Mouse (Mus musculus): ENCODE results near the gene Cisd2. TPM values are rescaled to one million over a fixed set of nuclear protein-coding genes. Genes with fewer than 3 reads are reported as not detected.
A peak's percentile ranks its signal among the peaks of the same experiment; 100 is the strongest.

Cisd2 gene
- polyA plus RNA-seq, 1 experiment from 2014 or later = 75.3 TPM

DNA sequence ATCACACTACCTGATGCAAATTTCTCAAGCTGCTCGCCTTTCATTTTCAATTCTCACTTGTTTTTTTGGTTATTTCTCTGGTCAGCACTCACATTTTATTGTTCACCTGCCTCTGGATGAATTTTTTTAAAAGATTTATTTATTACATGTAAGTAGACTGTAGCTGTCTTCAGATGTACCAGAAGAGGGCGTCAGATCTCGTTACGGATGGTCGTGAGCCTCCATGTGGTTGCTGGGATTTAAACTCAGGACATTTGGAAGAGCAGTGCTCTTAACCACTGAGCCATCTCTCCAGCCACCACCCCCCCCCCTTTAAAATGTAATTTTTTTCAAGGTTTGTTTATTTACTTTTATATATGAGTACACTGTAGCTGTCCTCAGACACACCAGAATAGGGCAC is 19.9 kb downstream of the Cisd2 start:
- Histone ChIP-seq H3K27ac (no peak overlapping the region), H3K4me3 (no peak overlapping the region), H3K27me3 (ENCODE audit: low read depth, poor library complexity, severe bottlenecking) (no peaks in the 10 kb centered on the region), H3K36me3 (peaks cover 34% of the 10 kb centered on the region), H3K4me1 (no peaks in the 10 kb centered on the region), H3K9me3 (replicated peaks) (no peaks in the 10 kb centered on the region)
- 90% methylated on average over 5 of the region's 5 CpGs for WGBS
- no peak for DNase-seq (ENCODE audit: low spot score)

DNA sequence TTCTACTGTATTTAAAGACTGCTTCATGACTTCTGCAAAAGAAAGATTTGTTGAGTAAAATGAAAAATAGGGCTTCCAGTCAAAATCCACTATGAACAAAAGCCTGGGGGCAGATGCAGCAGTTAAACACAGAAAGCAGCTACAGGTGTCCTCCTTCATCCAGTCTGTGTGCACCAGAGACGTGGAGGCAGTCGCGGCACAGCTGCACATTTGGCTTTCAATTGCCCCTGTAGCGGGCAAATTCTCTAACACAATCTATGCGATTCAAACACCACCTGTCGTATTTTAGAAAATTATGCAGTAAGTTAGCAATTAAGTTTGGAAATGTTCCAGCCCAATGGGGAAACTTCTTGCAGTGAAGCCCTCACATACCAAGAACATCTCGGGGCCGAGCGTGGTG is 20.5 kb downstream of the Cisd2 start:
- Histone ChIP-seq H3K36me3 (peaks cover 29% of the 10 kb centered on the region), H3K27me3 (ENCODE audit: low read depth, poor library complexity, severe bottlenecking) (no peaks in the 10 kb centered on the region), H3K4me3 (no peak overlapping the region), H3K27ac (no peak overlapping the region), H3K9me3 (replicated peaks) (no peaks in the 10 kb centered on the region), H3K4me1 (no peaks in the 10 kb centered on the region)
- DNase-seq (ENCODE audit: low spot score) = no peak
- WGBS = 91% methylated on average over 9 of the region's 9 CpGs

DNA sequence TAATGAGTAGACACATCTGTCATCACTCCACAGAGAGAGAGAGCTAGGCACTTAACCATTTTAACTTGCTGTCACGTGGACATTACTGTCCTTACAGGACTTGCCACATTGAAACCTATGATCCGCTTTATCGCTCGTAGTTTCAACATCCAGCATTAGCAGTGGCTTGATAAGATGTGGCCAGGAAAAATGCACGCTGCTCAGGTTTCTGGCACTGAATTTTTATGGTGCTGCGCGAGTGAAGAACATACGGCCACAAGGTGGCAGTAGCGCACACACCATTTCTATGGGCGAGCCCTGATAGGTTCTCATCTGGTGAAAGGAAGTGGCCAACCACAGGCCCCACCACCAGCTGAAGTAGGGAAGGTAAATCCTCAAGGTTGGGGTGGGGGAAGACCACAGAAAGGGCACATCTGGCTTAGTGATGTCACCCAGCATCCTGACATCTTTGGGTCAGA is 21.5 kb downstream of the Cisd2 start:
- peaks cover 4% of the 10 kb centered on the region for H3K4me1 ChIP-seq
- no peaks in the 10 kb centered on the region for H3K27me3 ChIP-seq (ENCODE audit: low read depth, poor library complexity, severe bottlenecking)
- H3K36me3 ChIP-seq = peaks cover 23% of the 10 kb centered on the region
- DNase-seq (ENCODE audit: low spot score) = peak; percentile 85
- H3K4me3 ChIP-seq = no peak overlapping the region
- 17% methylated on average over 10 of the region's 10 CpGs for WGBS
- no peaks in the 10 kb centered on the region for H3K9me3 ChIP-seq (replicated peaks)
- no peak overlapping the region for H3K27ac ChIP-seq

DNA sequence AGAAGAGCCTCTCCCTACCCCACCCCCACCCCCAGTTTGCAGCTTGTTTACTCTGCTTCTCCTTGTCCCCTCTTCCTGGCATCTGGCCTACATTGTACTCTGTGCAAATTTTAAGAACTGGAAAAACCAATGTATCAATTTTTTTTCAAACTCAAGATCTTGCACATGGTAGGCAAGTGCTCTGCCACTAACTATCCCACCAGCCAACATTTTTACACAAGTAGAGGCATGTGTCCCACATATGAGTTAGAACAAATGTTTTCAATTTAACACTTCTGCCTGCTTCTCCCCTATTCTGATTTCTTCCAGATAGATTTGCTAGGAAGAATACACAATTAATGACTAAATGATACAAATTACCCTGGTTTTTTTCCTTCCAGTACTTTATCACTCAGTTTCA is 26.6 kb downstream of the Cisd2 start:
- no peaks in the 10 kb centered on the region for H3K36me3 ChIP-seq
- H3K27me3 ChIP-seq (ENCODE audit: low read depth, poor library complexity, severe bottlenecking) = no peaks in the 10 kb centered on the region
- no peak overlapping the region for H3K4me3 ChIP-seq
- H3K27ac ChIP-seq = no peak overlapping the region
- no peak for DNase-seq (ENCODE audit: low spot score)
- peaks cover 15% of the 10 kb centered on the region for H3K4me1 ChIP-seq
- no peaks in the 10 kb centered on the region for H3K9me3 ChIP-seq (replicated peaks)

DNA sequence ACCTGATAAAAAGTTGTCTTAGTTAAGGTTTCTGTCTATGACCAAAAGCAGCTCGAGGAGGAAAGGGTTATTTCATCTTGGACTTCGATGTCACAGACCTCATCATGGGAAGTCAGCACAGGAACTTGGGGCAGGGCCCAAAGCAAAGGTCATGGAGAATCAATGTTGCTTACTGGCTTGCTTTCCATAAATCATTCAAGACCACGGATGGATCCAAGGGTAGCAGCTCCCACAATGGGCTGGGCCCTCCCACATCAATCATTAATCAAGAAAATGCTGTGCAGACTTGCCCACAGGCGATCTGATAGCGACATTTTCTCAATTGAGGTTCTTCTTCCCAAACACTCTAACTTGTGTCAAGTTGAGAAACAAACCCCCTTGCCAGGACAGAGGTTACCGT is 27.6 kb downstream of the Cisd2 start:
- no peak for DNase-seq (ENCODE audit: low spot score)
- Histone ChIP-seq H3K4me1 (peaks cover 15% of the 10 kb centered on the region), H3K27me3 (ENCODE audit: low read depth, poor library complexity, severe bottlenecking) (no peaks in the 10 kb centered on the region), H3K9me3 (replicated peaks) (no peaks in the 10 kb centered on the region), H3K4me3 (no peak overlapping the region), H3K27ac (no peak overlapping the region), H3K36me3 (no peaks in the 10 kb centered on the region)
- WGBS = 63% methylated on average over 6 of the region's 6 CpGs

DNA sequence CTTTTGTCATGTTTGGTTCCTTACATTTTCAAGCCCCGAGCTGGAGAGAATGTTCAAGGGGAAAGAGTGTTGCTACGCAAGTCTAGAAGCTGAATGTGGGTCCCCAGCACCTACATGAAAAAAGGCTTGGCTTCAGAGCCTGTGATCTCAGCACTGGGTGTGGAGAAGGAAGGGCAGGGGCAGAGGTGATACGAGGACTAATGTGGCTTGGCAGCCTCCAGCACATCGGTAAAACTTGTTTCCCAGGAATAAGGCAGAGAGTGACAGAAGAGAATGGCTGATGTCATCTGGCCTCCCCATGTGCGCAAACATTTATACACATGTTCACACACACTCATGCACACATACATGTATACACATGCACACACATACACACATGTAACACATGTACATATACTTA is 28.6 kb downstream of the Cisd2 start:
- WGBS = 80% methylated on average over 5 of the region's 5 CpGs
- Histone ChIP-seq H3K4me3 (no peak overlapping the region), H3K9me3 (replicated peaks) (no peaks in the 10 kb centered on the region), H3K36me3 (no peaks in the 10 kb centered on the region), H3K4me1 (peaks cover 15% of the 10 kb centered on the region), H3K27ac (no peak overlapping the region), H3K27me3 (ENCODE audit: low read depth, poor library complexity, severe bottlenecking) (no peaks in the 10 kb centered on the region)
- DNase-seq (ENCODE audit: low spot score) = no peak

DNA sequence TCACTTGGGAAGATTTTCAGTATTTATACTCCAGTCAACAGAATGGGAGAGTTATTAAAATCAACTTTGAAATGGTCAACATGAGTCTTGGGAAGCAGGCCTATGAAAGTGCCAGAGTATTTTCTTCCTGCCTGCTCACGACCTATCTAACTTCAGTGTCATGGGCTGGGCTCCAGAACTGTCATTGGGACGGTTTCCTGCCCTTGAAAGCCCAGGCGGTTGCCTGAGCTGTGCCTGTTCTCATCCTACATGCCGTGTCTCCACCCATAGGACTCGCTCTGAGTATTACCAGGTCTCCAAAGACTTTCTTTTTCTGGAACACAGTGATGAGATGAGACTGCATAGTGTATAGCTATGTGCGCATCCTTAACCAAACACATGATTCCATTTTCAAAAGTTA is 30.5 kb downstream of the Cisd2 start:
- Histone ChIP-seq H3K4me1 (peaks cover 15% of the 10 kb centered on the region), H3K27ac (no peak overlapping the region), H3K36me3 (no peaks in the 10 kb centered on the region), H3K9me3 (replicated peaks) (no peaks in the 10 kb centered on the region), H3K4me3 (no peak overlapping the region), H3K27me3 (ENCODE audit: low read depth, poor library complexity, severe bottlenecking) (no peaks in the 10 kb centered on the region)
- 86% methylated on average over 6 of the region's 6 CpGs for WGBS
- no peak for DNase-seq (ENCODE audit: low spot score)

DNA sequence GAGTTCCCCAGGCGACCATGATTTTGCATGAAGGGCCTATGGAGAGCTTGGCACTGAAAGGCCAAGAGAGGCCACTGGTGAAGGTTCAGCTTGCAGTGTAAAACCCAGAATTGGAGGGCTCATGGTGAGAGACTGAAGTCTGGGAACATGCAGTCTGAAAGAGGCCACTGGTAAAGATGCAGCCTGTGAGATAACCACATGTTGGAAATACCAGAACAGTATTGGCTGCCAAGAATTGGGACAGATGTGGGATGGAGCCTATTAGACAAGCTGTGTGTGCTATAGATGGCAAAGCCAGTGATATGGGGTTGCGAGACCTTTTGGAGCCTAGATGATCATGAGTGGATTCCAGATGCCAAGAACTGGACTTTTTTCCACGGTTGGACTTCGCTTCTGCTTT is 43.9 kb downstream of the Cisd2 start:
- WGBS = 96% methylated on average over 4 of the region's 4 CpGs
- DNase-seq (ENCODE audit: low spot score) = no peak
- H3K27me3 ChIP-seq (ENCODE audit: low read depth, poor library complexity, severe bottlenecking) = no peaks in the 10 kb centered on the region

DNA sequence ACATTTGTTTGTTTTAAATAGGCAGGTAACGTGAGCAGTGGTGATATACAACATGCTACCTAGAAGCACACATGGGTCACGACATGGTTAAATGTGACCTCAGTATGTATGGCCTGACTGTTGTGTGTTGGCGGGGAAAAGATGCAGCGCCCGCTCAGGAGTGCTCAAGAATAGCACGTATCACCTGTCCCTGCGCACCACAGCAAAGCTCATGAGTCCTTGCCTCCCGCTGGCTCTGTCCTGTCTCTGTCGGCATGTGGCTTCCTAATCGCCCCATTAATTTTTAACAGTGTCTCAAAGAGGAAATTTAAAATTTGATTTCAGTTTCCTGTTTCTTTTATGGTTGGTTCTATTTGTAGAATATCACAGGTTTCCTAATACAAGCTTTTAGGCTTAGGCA is 46.3 kb downstream of the Cisd2 start:
- Histone ChIP-seq H3K4me3 (no peak overlapping the region), H3K27me3 (ENCODE audit: low read depth, poor library complexity, severe bottlenecking) (no peaks in the 10 kb centered on the region), H3K36me3 (no peaks in the 10 kb centered on the region), H3K4me1 (no peaks in the 10 kb centered on the region), H3K9me3 (replicated peaks) (no peaks in the 10 kb centered on the region), H3K27ac (no peak overlapping the region)
- no peak for DNase-seq (ENCODE audit: low spot score)
- 86% methylated on average over 10 of the region's 10 CpGs for WGBS

More for the DNA sequence above, 43.9 kb downstream of the Cisd2 start:
- Histone ChIP-seq H3K27ac (no peak overlapping the region), H3K36me3 (no peaks in the 10 kb centered on the region), H3K4me3 (no peak overlapping the region), H3K4me1 (peaks cover 4% of the 10 kb centered on the region), H3K9me3 (replicated peaks) (no peaks in the 10 kb centered on the region)

DNA sequence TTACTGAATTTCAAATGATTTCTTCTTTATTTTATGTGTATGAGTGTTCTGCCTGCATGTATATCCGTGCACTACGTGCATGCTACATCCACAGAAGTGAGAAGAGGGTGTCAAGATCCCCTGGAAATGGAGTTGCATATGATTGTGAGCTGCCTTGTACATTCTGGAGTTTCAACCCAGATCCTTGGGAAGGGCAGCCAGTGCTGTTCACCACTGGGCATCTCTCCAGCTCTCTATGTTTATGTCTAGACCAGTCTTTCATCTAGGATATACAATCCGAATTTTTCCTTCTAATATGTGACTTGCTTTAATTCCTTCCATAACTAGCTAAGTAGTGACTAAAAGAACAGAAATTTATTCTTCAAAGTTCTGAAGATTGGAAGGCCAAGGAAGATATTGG is 47.9 kb downstream of the Cisd2 start:
- DNase-seq (ENCODE audit: low spot score) = no peak

DNA sequence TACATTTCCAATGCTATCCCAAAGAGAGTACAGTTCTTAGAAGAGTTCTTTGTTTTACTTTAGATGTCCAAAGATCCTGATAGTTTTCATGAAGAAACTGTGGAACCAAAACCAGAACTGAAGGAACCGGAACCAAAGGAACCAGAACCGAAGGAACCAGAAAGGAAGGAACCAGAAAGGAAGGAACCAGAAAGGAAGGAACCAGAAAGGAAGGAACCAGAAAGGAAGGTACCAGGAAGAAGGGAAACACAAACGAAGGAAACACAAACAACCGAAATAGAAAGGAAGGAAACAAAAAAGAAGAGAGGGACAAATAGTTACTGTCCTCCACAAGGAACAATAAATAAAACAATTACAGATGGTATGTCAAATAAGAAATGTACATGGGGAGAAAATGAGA is 66.3 kb downstream of the Cisd2 start:
- WGBS = 87% methylated on average over 4 of the region's 4 CpGs
- Histone ChIP-seq H3K27me3 (ENCODE audit: low read depth, poor library complexity, severe bottlenecking) (no peaks in the 10 kb centered on the region), H3K27ac (no peak overlapping the region), H3K4me1 (no peaks in the 10 kb centered on the region), H3K4me3 (no peak overlapping the region), H3K36me3 (no peaks in the 10 kb centered on the region), H3K9me3 (replicated peaks) (no peaks in the 10 kb centered on the region)
- DNase-seq (ENCODE audit: low spot score) = no peak

More for the DNA sequence above, 47.9 kb downstream of the Cisd2 start:
- Histone ChIP-seq H3K36me3 (no peaks in the 10 kb centered on the region), H3K9me3 (replicated peaks) (no peaks in the 10 kb centered on the region), H3K4me1 (no peaks in the 10 kb centered on the region), H3K27me3 (ENCODE audit: low read depth, poor library complexity, severe bottlenecking) (no peaks in the 10 kb centered on the region), H3K4me3 (no peak overlapping the region), H3K27ac (no peak overlapping the region)
- 78% methylated on average over 3 of the region's 3 CpGs for WGBS

Other genes with a start within 250 kb of the Cisd2 start
- 29.9 and 39.5 TPM in 2 replicates for gene Cenpe, start 211.4 kb downstream of the Cisd2 start, polyA plus RNA-seq (2016; fragmentation: Nextera tagmentation; extraction: Ambion mirVana)
- gene Bdh2, start 142.7 kb downstream of the Cisd2 start, polyA plus RNA-seq (2016; fragmentation: Nextera tagmentation; extraction: Ambion mirVana) = 3.6 and 6.1 TPM in 2 replicates
- gene Slc9b2, start 116.2 kb downstream of the Cisd2 start, polyA plus RNA-seq (2016; fragmentation: Nextera tagmentation; extraction: Ambion mirVana) = 3.9 and 4.1 TPM in 2 replicates
- 0.11 and 0.30 TPM in 2 replicates for gene Slc9b1, start 75.9 kb downstream of the Cisd2 start, polyA plus RNA-seq (2016; fragmentation: Nextera tagmentation; extraction: Ambion mirVana)
- gene Ube2d3, start 14.2 kb upstream of the Cisd2 start, polyA plus RNA-seq (2016; fragmentation: Nextera tagmentation; extraction: Ambion mirVana) = 530 and 546 TPM in 2 replicates
- 1.9 and 2.5 TPM in 2 replicates for gene Manba, start 61.7 kb upstream of the Cisd2 start, polyA plus RNA-seq (2016; fragmentation: Nextera tagmentation; extraction: Ambion mirVana)

Measured in limb, embryonic 10.5 days (tissue).